Mouse (Mus musculus): ENCODE measurements around the gene Spg7.
"Not testable (repeated sequence)": the region's sequence is repeated elsewhere in the genome, so short reads cannot be mapped to it uniquely, and the experiment has no call there.

Gene Spg7

GRCm38 (mm10) chr8:123041774-123042105 is 21.0 kb upstream of the Spg7 start:
- no peak for DNase-seq

DNA sequence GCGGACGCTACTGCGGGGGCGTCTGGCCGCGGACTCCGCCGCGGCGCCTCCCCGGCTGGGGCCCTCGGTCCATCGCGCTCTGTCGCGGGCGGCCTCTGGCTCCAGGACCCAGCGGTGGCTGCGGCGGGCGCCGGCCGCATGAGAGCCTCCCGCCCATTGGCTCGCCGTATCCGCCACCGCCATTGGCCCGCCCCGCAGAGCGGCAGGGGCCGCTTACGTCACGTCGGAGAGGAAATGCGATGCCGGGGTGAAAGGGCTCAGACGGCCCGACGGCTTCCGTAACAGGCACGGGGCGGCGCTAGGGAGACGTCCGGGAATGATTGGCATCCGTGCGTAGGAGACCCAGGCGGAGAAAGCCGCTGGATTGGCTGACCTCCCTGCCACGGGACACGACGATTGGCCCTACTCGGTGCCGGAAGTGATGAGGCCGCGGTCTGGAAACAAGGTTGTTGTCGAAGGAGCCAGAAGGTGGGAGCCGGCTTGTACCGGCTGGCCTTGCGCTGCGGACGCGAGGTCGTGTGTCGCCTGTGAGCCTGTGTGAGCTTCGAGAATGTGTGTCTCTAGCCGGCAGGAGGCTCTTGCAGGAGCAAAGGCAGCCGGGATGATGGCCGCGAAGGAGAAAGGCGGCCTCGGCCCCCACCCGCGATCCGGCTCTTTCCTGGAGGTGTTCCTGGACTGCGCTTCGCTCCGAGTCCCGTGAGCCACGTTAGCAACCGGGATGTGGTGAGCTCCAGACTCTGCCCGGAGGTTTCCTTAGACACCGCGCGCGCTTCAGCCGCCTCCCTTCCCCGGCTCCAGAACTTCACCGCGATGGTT is 20.4 kb upstream of the Spg7 start, which contains the start of gene Ankrd11:
Ankrd11 (minus strand) TSS at position 120 of the 816 bp plus-strand sequence.
- peak; percentile 100 for DNase-seq

GRCm38 (mm10) chr8:123042974-123043625 is 19.6 kb upstream of the Spg7 start:
- no peak for DNase-seq

DNA sequence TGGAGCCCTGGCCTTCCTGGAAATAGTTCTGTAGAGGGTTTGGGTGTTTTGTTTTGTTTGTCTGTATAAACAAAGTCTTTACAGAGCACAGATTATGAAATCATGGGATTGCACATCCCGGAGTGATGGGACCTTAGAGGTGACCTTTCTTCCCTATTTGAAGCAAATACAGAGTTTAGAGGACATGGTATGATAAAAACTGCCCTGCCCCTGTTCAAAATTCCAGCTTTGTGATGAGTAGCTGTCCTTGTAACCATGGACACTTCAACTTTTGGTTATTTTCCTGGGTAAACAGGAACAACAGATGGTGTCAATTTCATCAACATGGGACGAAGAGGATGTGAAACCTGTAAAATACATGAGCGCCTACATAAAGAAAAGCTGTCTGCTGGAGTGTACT is 18.8 kb upstream of the Spg7 start:
- no peak for DNase-seq

DNA sequence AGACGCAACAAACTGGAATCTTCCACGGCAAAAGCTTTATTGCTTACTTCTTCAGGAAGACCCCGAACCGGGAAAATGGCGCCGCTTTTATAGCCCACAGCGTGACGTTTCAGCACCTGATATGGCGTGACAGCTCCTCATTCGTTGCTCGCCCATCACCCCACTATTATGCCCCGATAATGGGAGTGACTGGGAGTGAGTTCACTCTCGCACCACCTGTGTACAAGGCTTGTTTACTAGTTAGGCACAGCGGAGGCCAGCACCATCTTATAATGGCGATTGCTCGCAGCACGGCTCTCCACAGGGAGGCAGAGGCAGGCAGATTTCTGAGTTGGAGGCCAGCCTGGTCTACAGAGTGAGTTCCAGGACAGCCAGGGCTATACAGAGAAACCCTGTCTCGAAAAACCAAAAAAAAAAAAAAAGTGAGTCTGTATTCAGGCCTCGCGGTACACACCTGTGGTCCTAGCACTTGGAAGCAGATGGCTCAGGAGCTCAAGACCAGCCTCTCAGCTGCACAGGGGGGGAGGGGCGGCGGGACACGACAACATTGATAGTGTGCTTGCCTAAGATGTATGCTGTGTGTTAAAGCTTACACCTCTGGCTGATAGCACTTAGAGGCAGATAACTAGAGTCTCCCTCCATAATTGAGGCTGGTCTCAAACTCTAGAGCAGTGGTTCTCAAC is 17.9 kb upstream of the Spg7 start:
- not testable (repeated sequence) for DNase-seq

- no peak for DNase-seq
Measured at GRCm38 (mm10) chr8:123046706-123047105, 16.0 kb upstream of the Spg7 start.

DNA sequence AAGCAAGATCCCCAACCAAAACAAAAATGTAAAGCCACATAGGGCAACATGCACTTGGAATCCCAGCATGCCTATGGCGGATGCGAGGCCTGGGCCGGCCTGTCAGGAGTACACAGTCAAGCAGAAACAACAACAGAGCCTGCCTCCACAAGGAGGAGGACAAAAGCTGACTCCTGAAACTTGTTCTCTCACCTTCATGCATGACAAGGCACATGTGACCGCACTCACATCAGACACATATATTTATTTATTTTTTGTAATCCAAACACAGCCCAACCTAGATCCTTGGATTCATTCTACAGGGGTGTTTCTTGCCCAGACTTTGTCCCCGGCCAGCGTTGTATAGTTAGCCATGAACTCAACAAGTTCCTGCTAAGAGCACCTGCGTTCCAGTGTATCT is 14.9 kb upstream of the Spg7 start:
- no peak for DNase-seq

GRCm38 (mm10) chr8:123048402-123048801 is 14.3 kb upstream of the Spg7 start:
- DNase-seq: no peak

DNA sequence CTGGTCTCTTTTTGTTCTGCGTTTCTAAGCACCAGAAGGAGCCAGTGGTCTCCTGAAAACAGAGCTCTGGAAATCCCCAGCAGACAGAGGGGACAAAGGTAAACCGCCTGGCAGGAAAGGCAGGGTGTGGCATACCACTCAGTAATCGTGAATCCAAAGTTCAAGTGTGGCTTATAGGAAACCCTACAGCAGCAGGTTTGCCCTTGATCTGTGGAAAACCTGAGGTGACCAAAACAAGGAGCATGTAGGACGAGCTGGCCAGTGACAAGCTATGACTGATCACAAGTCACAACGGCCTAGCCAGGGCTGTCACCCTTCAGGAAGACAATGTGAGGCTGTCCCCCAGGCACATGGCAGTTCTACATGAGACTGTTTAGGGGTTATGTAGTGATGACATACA is 11.3 kb upstream of the Spg7 start:
- no peak for DNase-seq

GRCm38 (mm10) chr8:123064072-123064471 is 1.3 kb downstream of the Spg7 start:
- no peak for DNase-seq

- no peak for DNase-seq
Measured at GRCm38 (mm10) chr8:123064809-123065213, 2.1 kb downstream of the Spg7 start.

DNA sequence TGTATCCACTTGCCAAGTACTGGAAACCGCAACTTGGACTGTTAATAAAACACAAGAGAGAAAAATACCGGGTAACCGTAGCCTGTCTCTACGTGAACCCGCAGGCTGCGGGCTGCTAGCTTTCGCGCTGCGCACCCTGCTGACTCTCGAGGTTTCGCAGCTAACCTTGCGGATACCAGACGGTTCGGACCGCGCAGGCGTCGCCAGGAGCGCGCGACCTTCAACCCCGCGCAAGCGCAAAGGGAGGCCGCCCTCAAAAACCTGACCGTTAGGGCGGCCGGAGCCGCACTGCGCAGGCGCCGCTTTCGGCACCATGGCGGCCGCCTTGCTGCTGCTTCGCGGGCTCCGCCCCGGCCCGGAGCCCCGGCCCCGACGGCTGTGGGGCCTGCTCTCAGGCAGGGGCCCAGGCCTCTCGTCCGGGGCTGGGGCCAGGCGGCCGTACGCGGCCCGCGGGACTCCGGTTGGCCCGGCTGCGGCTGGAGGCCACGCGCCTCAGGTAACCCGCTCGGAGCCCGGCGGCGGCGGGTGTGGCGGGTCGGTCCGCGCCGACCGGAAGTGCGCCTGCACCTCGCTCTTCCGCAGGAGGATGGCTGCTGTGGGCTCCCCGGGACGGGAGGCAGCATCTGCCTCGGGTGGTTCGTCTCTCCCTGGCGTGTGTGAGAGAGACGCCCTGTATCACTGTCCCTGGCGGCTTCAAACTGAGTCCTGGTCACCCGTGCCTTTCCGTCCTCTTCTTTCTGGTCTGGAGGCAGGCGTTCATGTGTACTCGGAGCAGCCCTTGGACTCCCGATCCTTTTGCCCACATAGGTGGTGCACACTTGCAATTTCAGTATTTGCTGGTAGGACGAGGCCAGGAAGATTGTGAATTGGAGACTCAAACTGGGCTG is 2.7 kb downstream of the Spg7 start:
- peak; percentile 95 for DNase-seq

DNA sequence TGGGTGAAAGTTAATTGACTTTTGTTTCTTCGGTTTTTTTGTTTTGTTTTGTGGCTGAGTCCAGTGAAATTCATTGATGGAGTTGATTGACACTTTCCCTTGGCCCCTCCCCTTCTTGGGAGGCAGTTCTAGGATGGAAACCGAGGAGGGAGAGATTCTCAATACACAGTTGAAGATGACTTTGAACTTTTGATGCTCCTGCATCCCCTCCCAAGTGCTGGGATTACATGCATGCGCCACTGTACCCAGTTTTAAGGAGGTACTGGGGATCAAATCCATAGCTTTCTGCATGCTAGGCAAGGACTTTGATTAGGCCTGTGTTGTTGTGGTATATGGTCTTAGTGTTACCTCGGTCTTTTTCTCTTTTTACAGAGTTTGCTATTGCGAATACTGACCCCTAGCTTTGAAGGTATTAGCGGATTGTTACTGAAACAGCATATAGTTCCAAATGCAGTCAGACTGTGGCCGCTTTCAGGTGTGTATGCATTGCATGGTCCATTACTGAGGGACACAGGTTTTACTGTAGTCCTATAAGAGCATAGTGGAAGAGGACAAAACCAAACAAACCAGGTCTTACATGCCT is 3.5 kb downstream of the Spg7 start:
- no peak for DNase-seq

- no peak for DNase-seq
Measured at GRCm38 (mm10) chr8:123071176-123071575, 8.4 kb downstream of the Spg7 start.

DNA sequence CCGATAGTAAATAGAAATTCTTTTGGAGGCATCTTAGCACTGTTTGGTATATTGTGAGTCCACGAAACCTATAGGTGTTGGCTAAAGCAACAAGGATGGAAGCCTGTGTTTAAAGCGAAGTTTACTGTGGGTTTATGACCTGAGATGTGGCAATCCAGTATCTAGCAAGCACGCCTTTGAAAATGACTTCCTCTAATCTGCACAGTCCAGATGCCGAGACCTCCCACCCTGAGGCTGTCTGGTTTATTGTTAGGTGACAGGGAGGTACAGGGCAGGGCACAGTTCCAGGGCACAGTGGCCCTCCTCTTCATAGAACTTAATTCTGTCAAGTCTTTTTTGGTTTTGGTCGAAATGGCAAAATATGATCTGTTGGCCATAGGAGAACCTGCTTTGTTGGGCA is 14.5 kb downstream of the Spg7 start:
- no peak for DNase-seq

- DNase-seq: no peak
Measured at GRCm38 (mm10) chr8:123082993-123083392, 20.3 kb downstream of the Spg7 start.

DNA sequence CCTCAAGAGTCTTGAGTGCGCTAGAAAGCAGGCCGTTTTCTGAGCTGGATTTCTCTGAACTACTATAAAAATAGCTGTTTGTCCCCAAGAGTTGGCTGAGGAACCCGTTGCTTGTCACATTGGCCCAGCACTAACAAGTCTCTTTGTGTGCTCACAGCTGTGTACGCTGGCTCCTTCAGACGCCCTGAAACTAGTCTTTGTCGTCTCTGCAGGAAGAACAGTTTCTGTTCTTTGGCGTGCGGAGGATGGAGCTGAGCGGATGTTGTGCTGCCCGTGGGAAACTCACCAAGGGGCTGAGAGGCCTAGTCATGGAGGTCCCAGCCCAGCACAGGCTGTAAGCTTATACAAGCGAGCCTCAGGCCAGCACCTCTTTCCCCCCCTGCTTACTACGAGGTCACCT is 20.9 kb downstream of the Spg7 start:
- peak; percentile 53 for DNase-seq

DNA sequence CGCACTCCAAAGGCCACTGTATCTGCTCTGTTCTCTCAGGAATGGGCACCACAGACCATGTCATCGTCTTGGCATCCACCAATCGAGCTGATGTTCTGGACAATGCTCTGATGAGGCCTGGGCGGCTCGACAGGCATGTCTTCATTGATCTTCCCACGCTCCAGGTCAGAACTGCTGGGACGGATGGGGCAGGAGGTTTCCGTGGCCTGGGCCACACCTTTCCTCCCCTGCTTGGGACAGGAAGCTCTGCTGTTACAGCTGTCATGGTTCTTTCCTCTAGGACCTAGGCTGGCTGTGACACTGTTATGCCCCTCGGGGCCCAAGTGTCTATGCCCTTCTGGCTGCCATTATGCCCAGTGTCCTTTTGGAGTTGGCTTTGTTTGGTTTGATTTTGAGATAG is 24.5 kb downstream of the Spg7 start:
- no peak for DNase-seq

GRCm38 (mm10) chr8:123097216-123097615 is 34.5 kb downstream of the Spg7 start:
- DNase-seq: no peak

GRCm38 (mm10) chr8:123097786-123098584 is 35.2 kb downstream of the Spg7 start:
- DNase-seq: peak; percentile 52

GRCm38 (mm10) chr8:123100288-123100687 is 37.5 kb downstream of the Spg7 start:
- no peak for DNase-seq

GRCm38 (mm10) chr8:123101244-123101643 is 38.5 kb downstream of the Spg7 start:
- DNase-seq: no peak

Data from right cerebral cortex, adult 18-20 months (tissue).